Mouse (Mus musculus) gastrocnemius, postnatal 36 days (tissue): ENCODE measurements around the gene Rnf166. TPM values are rescaled to one million over a fixed set of nuclear protein-coding genes. Genes with fewer than 3 reads are reported as not detected.

Experiments used
- DNase-seq, 2 experiments: peaks; one replicate each; pipeline ENCODE4 v3.0.0; 2022
- intact Hi-C: fragments of 180-260 bp; cut with DNase I; formaldehyde crosslinking; loops from one replicate; pipeline ENCODE4 v1.15.1; 2025
- long read RNA-seq, 2 experiments: library from polyadenylated mRNA; stranded (forward); transcript quantifications; one replicate each; pipeline ENCODE4 v2.0.0; 2021
- total RNA-seq, 2 experiments: library from RNA; stranded (reverse); gene quantifications; 2 replicates each; pipeline ENCODE4 v1.2.3; 2021

The Rnf166 gene
- total RNA-seq, result 10 to 100 TPM; 29.2 to 30.6 TPM
- long read RNA-seq, experiment 1, transcript Rnf166-201 (6 exons, 1,783 nt), result major isoform, 23 of 38 reads
- long read RNA-seq, experiment 1, partial matches to known transcripts, result 1 of 38 reads
- long read RNA-seq, experiment 1, other reads (novel, unspliced or antisense), result 13 of 38 reads
- long read RNA-seq, experiment 2, transcript Rnf166-201 (6 exons, 1,783 nt), result major isoform, 43 of 56 reads
- long read RNA-seq, experiment 2, partial matches to known transcripts, result 5 of 56 reads
- long read RNA-seq, experiment 2, other reads (novel, unspliced or antisense), result 8 of 56 reads

- DNase-seq, result peak; percentile 87 to 92
- intact Hi-C loops, result no loop called here
Measured at GRCm38 (mm10) chr8:122475580-122476320, at the start of gene Rnf166, which contains the start of gene Ctu2. Rnf166 (minus strand) TSS chr8:122476064. Ctu2 (plus strand) TSS chr8:122476143.

- no peak for DNase-seq
- intact Hi-C loops, result no loop called here
Measured at GRCm38 (mm10) chr8:122525004-122525403, 49.1 kb upstream of the Rnf166 start.

GRCm38 (mm10) chr8:122524506-122524905 is 48.6 kb upstream of the Rnf166 start:
- intact Hi-C loops, result no loop called here
- no peak for DNase-seq

GRCm38 (mm10) chr8:122523652-122524360 is 47.9 kb upstream of the Rnf166 start:
- intact Hi-C loops, result no loop called here
- DNase-seq, result no peak

GRCm38 (mm10) chr8:122522796-122523651 is 47.2 kb upstream of the Rnf166 start:
- intact Hi-C loops, result no loop called here

GRCm38 (mm10) chr8:122520611-122521010 is 44.7 kb upstream of the Rnf166 start:
- intact Hi-C loops, result no loop called here
- DNase-seq, result no peak

More at GRCm38 (mm10) chr8:122522796-122523651, 47.2 kb upstream of the Rnf166 start:
- DNase-seq, result peak in 1 of 2 experiments; percentile 47

- no peak for DNase-seq
- intact Hi-C loops, result no loop called here
Measured at GRCm38 (mm10) chr8:122517541-122518190, 41.8 kb upstream of the Rnf166 start.

- DNase-seq, result no peak
- intact Hi-C loops, result no loop called here
Measured at GRCm38 (mm10) chr8:122515699-122516098, 39.8 kb upstream of the Rnf166 start.

- DNase-seq, result no peak
- intact Hi-C loops, result no loop called here
Measured at GRCm38 (mm10) chr8:122512392-122512791, 36.5 kb upstream of the Rnf166 start.

GRCm38 (mm10) chr8:122511552-122511951 is 35.7 kb upstream of the Rnf166 start:
- DNase-seq, result peak; percentile 67 to 72
- intact Hi-C loops, result no loop called here

- intact Hi-C loops, result loop anchor here (1.0 to 5.0 kb wide), 2 partner anchors 50 to 326 kb away; partner anchors contain the start of gene Piezo1
- DNase-seq, result peak; percentile 72 to 75
Measured at GRCm38 (mm10) chr8:122500856-122501255, 25.0 kb upstream of the Rnf166 start.

GRCm38 (mm10) chr8:122497912-122498311 is 22.0 kb upstream of the Rnf166 start:
- no peak for DNase-seq
- intact Hi-C loops, result loop anchor here (10.0 kb wide), 1 partner anchor 587 kb away; no protein-coding TSS in a partner anchor

GRCm38 (mm10) chr8:122497016-122497734 is 21.3 kb upstream of the Rnf166 start:
- DNase-seq, result peak in 1 of 2 experiments; percentile 3
- intact Hi-C loops, result loop anchor here (10.0 kb wide), 1 partner anchor 588 kb away; no protein-coding TSS in a partner anchor

- no peak for DNase-seq
- intact Hi-C loops, result no loop called here
Measured at GRCm38 (mm10) chr8:122488387-122488786, 12.5 kb upstream of the Rnf166 start.

GRCm38 (mm10) chr8:122484831-122485230 is 9.0 kb upstream of the Rnf166 start:
- intact Hi-C loops, result no loop called here
- no peak for DNase-seq

GRCm38 (mm10) chr8:122483877-122484276 is 8.0 kb upstream of the Rnf166 start:
- intact Hi-C loops, result no loop called here
- DNase-seq, result no peak

- DNase-seq, result no peak
- intact Hi-C loops, result no loop called here
Measured at GRCm38 (mm10) chr8:122482448-122482847, 6.6 kb upstream of the Rnf166 start.

- no peak for DNase-seq
- intact Hi-C loops, result no loop called here
Measured at GRCm38 (mm10) chr8:122474951-122475560, 808 bp downstream of the Rnf166 start.
